Mouse (Mus musculus) lung, embryonic 15.5 days (tissue): ENCODE results near the gene Sfxn4. TPM values are rescaled to one million over a fixed set of nuclear protein-coding genes. Genes with fewer than 3 reads are reported as not detected.
A peak's percentile ranks its signal among the peaks of the same experiment; 100 is the strongest.

Source experiments
- ATAC-seq: fragments of 200-750 bp; cut with Nextera tagmentation; 2 replicates; pipeline ENCODE4 v1.8.0; 2017; ENCODE audit warnings: moderate number of reproducible peaks, borderline replicate concordance; ENCODE audit not compliant: low FRiP score, low TSS enrichment; ENCODE audit errors: extremely low read depth
- H3K27ac ChIP-seq: fragments of 300-500 bp; sonication (generic); 2 replicates; pipeline ENCODE4 v1.5.1; 2015; ENCODE audit warnings: moderate library complexity, mild to moderate bottlenecking, inconsistent platforms
- H3K27me3 ChIP-seq: fragments of 300-500 bp; sonication (generic); 2 replicates; pipeline ENCODE4 v1.6.1; 2015; ENCODE audit warnings: inconsistent platforms
- H3K36me3 ChIP-seq: fragments of 300-500 bp; sonication (generic); 2 replicates; pipeline ENCODE4 v1.6.1; 2015; ENCODE audit warnings: inconsistent platforms
- H3K4me1 ChIP-seq: fragments of 300-500 bp; sonication (generic); 2 replicates; pipeline ENCODE4 v1.6.1; 2015; ENCODE audit warnings: inconsistent platforms
- H3K4me2 ChIP-seq: fragments of 300-500 bp; sonication (generic); 2 replicates; pipeline ENCODE4 v1.6.1; 2015; ENCODE audit warnings: inconsistent platforms, mild to moderate bottlenecking, moderate library complexity
- H3K4me3 ChIP-seq: fragments of 300-500 bp; sonication (generic); 2 replicates; pipeline ENCODE4 v1.5.1; 2015; ENCODE audit warnings: mild to moderate bottlenecking, inconsistent platforms
- H3K9ac ChIP-seq: fragments of 300-500 bp; sonication (generic); 2 replicates; pipeline ENCODE4 v1.6.1; 2015; ENCODE audit warnings: inconsistent platforms
- H3K9me3 ChIP-seq: fragments of 300-500 bp; sonication (generic); 2 replicates; pipeline ENCODE4 v1.6.1; 2016; ENCODE audit warnings: inconsistent platforms
- WGBS: fragments of 180-500 bp; shearing (Covaris S2); methylation state at CpG from one replicate; pipeline ENCODE4 v1.1.7; 2015; 5-methylcytosine and 5-hydroxymethylcytosine counted together
- polyA plus RNA-seq: library from polyadenylated mRNA; unstranded; fragments of >200 nt; fragmentation: Nextera tagmentation; extraction: Ambion mirVana; gene quantifications from 2 replicates; pipeline ENCODE4 v1.2.1, GENCODE M21; 2015

Sfxn4 gene
- polyA plus RNA-seq, 1 experiment from 2014 or later: 7.1 TPM

GRCm38 (mm10) chr19:60813133-60813532, 48.1 kb downstream of the Sfxn4 start:
- H3K4me2 ChIP-seq: no peak overlapping the region
- no peaks in the 10 kb centered on the region for H3K9me3 ChIP-seq
- no peak overlapping the region for H3K4me3 ChIP-seq
- H3K4me1 ChIP-seq: peaks cover 14% of the 10 kb centered on the region
- H3K36me3 ChIP-seq: 0 out of 2 replicates have a peak, but pooled peaks cover 17% of the 10 kb centered on the region
- ATAC-seq: no peak
- WGBS: 95% methylated on average over 6 of the region's 6 CpGs
- H3K27ac ChIP-seq: no peak overlapping the region
- no peak overlapping the region for H3K9ac ChIP-seq
- H3K27me3 ChIP-seq: no peaks in the 10 kb centered on the region

DNA sequence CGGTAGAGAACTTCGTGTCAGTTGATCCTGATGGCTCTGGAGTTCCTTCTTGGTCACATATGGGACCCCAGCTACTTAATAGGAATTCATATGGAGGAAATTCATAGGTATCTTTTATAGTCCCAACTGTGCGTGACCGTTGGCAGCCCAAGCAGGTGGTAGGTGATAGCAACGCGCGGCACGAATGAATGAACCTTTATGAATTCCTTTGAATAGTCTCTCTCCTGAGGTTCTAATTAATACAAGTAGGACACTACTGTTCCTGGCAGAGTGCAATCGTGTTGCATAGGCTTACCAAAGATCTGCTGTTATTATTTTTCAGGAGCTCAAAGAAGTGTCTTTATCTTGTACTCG, 49.3 kb downstream of the Sfxn4 start:
- ATAC-seq: no peak
- Histone ChIP-seq H3K4me1 (peaks cover 14% of the 10 kb centered on the region), H3K9me3 (no peaks in the 10 kb centered on the region), H3K9ac (peak overlapping the region; percentile 70), H3K27ac (0 out of 2 replicates have a peak overlapping the region, but pooled peaks have one; percentile 48), H3K27me3 (no peaks in the 10 kb centered on the region), H3K4me3 (peak overlapping the region; percentile 73), H3K36me3 (0 out of 2 replicates have a peak, but pooled peaks cover 15% of the 10 kb centered on the region), H3K4me2 (peak overlapping the region; percentile 67)
- WGBS: 16% methylated on average over 10 of the region's 10 CpGs

- Histone ChIP-seq H3K4me1 (peaks cover 14% of the 10 kb centered on the region), H3K9me3 (no peaks in the 10 kb centered on the region), H3K27ac (peak within 1 kb of the TSS; percentile 48; the same call in 1 of the 2 replicates), H3K27me3 (no peaks in the 10 kb centered on the region), H3K4me2 (peak within 1 kb of the TSS; percentile 67), H3K4me3 (peak within 1 kb of the TSS; percentile 73), H3K9ac (peak within 1 kb of the TSS; percentile 70), H3K36me3 (0 out of 2 replicates have a peak, but pooled peaks cover 9% of the 10 kb centered on the region)
- peak; percentile 100 for ATAC-seq
- 1% methylated on average over 42 of the region's 45 CpGs for WGBS
Measured at GRCm38 (mm10) chr19:60811098-60812035, 49.9 kb downstream of the Sfxn4 start, which contains the start of gene Fam45a. Gene Fam45a, plus strand, starts transcription at chr19:60811585.

DNA sequence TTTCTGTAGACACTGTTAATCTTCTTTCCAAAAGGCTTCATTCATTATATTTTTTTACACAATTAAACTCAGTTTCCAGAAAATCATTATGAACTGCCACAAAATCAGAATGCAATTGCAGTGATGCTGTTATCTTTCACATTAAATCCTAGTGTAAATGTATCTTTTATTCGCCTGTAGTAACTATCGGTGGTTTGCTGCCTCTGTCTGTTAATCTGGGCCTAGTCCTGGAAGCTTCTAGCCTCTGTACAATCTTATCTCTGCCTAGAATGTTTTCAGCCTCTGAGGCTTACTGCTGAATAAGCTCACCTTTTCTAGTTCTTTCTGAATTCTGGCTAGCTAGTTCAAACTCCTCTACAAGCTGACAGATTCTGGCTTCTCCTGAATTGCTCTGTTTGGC, 51.4 kb downstream of the Sfxn4 start:
- WGBS: 86% methylated on average over 2 of the region's 2 CpGs
- H3K4me3 ChIP-seq: no peak overlapping the region
- H3K36me3 ChIP-seq: 0 out of 2 replicates have a peak, but pooled peaks cover under 1% of the 10 kb centered on the region
- H3K27me3 ChIP-seq: no peaks in the 10 kb centered on the region
- H3K4me1 ChIP-seq: peaks cover 14% of the 10 kb centered on the region
- no peaks in the 10 kb centered on the region for H3K9me3 ChIP-seq
- ATAC-seq: no peak
- no peak overlapping the region for H3K4me2 ChIP-seq
- no peak overlapping the region for H3K9ac ChIP-seq
- no peak overlapping the region for H3K27ac ChIP-seq

DNA sequence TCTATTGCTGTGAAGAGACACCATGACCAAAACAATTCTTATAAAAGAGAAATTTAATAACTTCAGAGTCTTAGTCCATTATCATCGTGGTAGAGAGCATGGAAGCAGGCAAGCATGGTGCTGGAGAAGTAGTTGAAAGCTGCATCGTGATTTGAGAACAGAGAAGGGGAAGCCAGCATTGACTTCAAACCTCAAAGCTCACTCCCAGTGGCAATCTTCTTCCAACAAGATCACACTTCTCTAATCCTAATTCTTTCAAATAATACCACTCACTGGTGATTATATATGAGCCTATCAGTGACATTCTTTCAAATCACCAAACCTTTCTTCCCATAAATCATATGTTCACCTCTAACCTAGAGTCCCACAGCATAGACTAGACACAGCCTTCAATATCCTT, 56.4 kb downstream of the Sfxn4 start:
- H3K9ac ChIP-seq: no peak overlapping the region
- H3K4me1 ChIP-seq: no peaks in the 10 kb centered on the region
- no peaks in the 10 kb centered on the region for H3K27me3 ChIP-seq
- no peak overlapping the region for H3K4me3 ChIP-seq
- H3K36me3 ChIP-seq: no peaks in the 10 kb centered on the region
- no peak overlapping the region for H3K27ac ChIP-seq
- no peak for ATAC-seq
- H3K9me3 ChIP-seq: no peaks in the 10 kb centered on the region
- H3K4me2 ChIP-seq: no peak overlapping the region
- 64% methylated on average over 2 of the region's 2 CpGs for WGBS

GRCm38 (mm10) chr19:60799867-60800569, 61.3 kb downstream of the Sfxn4 start:
- 64% methylated on average over 7 of the region's 7 CpGs for WGBS
- no peaks in the 10 kb centered on the region for H3K9me3 ChIP-seq
- no peaks in the 10 kb centered on the region for H3K4me1 ChIP-seq

DNA sequence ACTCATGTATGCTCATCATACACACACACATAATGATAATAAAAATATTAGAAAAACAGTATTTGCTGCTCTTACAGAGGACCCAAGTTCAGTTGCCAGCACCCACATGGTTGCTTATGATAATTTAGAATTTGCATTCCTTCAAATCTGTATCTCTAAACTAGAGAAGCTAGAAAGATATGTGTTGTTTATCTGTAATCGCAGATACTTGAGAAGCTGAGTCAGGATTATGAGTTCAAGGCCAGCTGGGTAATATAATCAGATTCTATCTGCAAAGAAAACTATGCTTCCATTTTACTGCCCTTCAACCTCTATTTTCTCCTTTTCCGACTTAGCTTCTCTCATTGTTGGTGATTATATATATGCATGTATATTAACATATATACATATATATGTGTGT, 63.9 kb downstream of the Sfxn4 start:
- Histone ChIP-seq H3K4me2 (no peak overlapping the region), H3K27me3 (no peaks in the 10 kb centered on the region), H3K9ac (no peak overlapping the region), H3K4me3 (no peak overlapping the region), H3K27ac (no peak overlapping the region), H3K4me1 (no peaks in the 10 kb centered on the region), H3K36me3 (no peaks in the 10 kb centered on the region), H3K9me3 (no peaks in the 10 kb centered on the region)
- WGBS: 89% methylated on average over 2 of the region's 2 CpGs
- ATAC-seq: no peak

More at GRCm38 (mm10) chr19:60799867-60800569, 61.3 kb downstream of the Sfxn4 start:
- no peak overlapping the region for H3K9ac ChIP-seq
- no peak overlapping the region for H3K4me2 ChIP-seq
- no peak overlapping the region for H3K4me3 ChIP-seq
- no peak overlapping the region for H3K27ac ChIP-seq
- H3K36me3 ChIP-seq: no peaks in the 10 kb centered on the region
- no peak for ATAC-seq
- H3K27me3 ChIP-seq: no peaks in the 10 kb centered on the region

GRCm38 (mm10) chr19:60795244-60795643, 66.0 kb downstream of the Sfxn4 start:
- H3K9me3 ChIP-seq: no peaks in the 10 kb centered on the region
- H3K9ac ChIP-seq: no peak overlapping the region
- WGBS: 76% methylated on average over 2 of the region's 2 CpGs
- H3K4me2 ChIP-seq: no peak overlapping the region
- no peak overlapping the region for H3K4me3 ChIP-seq
- no peak overlapping the region for H3K27ac ChIP-seq
- H3K36me3 ChIP-seq: no peaks in the 10 kb centered on the region
- 0 out of 2 replicates have a peak, but pooled peaks cover 2% of the 10 kb centered on the region for H3K4me1 ChIP-seq
- no peak for ATAC-seq
- no peaks in the 10 kb centered on the region for H3K27me3 ChIP-seq

GRCm38 (mm10) chr19:60793170-60793707, 68.0 kb downstream of the Sfxn4 start:
- H3K9ac ChIP-seq: no peak overlapping the region
- ATAC-seq: no peak
- H3K4me3 ChIP-seq: no peak overlapping the region
- H3K27me3 ChIP-seq: no peaks in the 10 kb centered on the region
- 75% methylated on average over 2 of the region's 2 CpGs for WGBS
- H3K36me3 ChIP-seq: no peaks in the 10 kb centered on the region
- H3K4me2 ChIP-seq: no peak overlapping the region
- H3K27ac ChIP-seq: no peak overlapping the region
- peaks cover 2% of the 10 kb centered on the region; the same call in 1 of the 2 replicates for H3K4me1 ChIP-seq
- no peaks in the 10 kb centered on the region for H3K9me3 ChIP-seq

- Histone ChIP-seq H3K36me3 (no peaks in the 10 kb centered on the region), H3K9me3 (no peaks in the 10 kb centered on the region), H3K27me3 (no peaks in the 10 kb centered on the region), H3K4me2 (peak overlapping the region; percentile 50), H3K27ac (peak overlapping the region; percentile 97), H3K4me3 (peak overlapping the region; percentile 83), H3K9ac (peak overlapping the region; percentile 99), H3K4me1 (peaks cover 15% of the 10 kb centered on the region)
- no peak for ATAC-seq
- WGBS: 11% methylated on average over 9 of the region's 9 CpGs
Measured at GRCm38 (mm10) chr19:60791164-60791563, 70.1 kb downstream of the Sfxn4 start.

GRCm38 (mm10) chr19:60790551-60791161, 70.6 kb downstream of the Sfxn4 start, which contains the start of gene Eif3a:
Gene Eif3a, minus strand, starts transcription at chr19:60790658.
- under 1% methylated on average over 57 of the region's 57 CpGs for WGBS
- no peaks in the 10 kb centered on the region for H3K27me3 ChIP-seq
- H3K4me2 ChIP-seq: peak within 1 kb of the TSS; percentile 58
- H3K36me3 ChIP-seq: no peaks in the 10 kb centered on the region
- H3K27ac ChIP-seq: peak within 1 kb of the TSS; percentile 97
- peak; percentile 93 for ATAC-seq
- H3K9me3 ChIP-seq: no peaks in the 10 kb centered on the region
- H3K4me1 ChIP-seq: peaks cover 20% of the 10 kb centered on the region
- peak within 1 kb of the TSS; percentile 83 for H3K4me3 ChIP-seq
- peak within 1 kb of the TSS; percentile 99 for H3K9ac ChIP-seq
